Mouse (Mus musculus): Measurements from ENCODE around the gene Galnt9. TPM values are rescaled to one million over a fixed set of nuclear protein-coding genes. Genes with fewer than 3 reads are reported as not detected.
A peak's percentile ranks its signal among the peaks of the same experiment; 100 is the strongest.

The Galnt9 gene
- polyA plus RNA-seq, 1 experiment from 2014 or later = 14.1 TPM

GRCm38 (mm10) chr5:110609868-110610267, 65.7 kb downstream of the Galnt9 start:
- no peak overlapping the region for H3K9ac ChIP-seq (replicated peaks)
- H3K4me2 ChIP-seq (replicated peaks) = no peak overlapping the region
- H3K4me3 ChIP-seq (replicated peaks) = no peak overlapping the region
- H3K36me3 ChIP-seq = no peaks in the 10 kb centered on the region; the same call in 1 of the 2 replicates
- no peak for ATAC-seq
- no peaks in the 10 kb centered on the region for H3K27me3 ChIP-seq
- no peaks in the 10 kb centered on the region for H3K9me3 ChIP-seq
- H3K4me1 ChIP-seq (replicated peaks) = 0 out of 2 replicates have a peak, but pooled peaks cover 3% of the 10 kb centered on the region
- WGBS = 89% methylated on average over 5 of the region's 5 CpGs
- H3K27ac ChIP-seq = no peak overlapping the region

- ATAC-seq = no peak
- Histone ChIP-seq H3K36me3 (no peaks in the 10 kb centered on the region; the same call in 1 of the 2 replicates), H3K27ac (no peak overlapping the region), H3K4me2 (replicated peaks) (no peak overlapping the region), H3K9ac (replicated peaks) (no peak overlapping the region), H3K4me3 (replicated peaks) (no peak overlapping the region), H3K4me1 (replicated peaks) (0 out of 2 replicates have a peak, but pooled peaks cover 3% of the 10 kb centered on the region), H3K9me3 (no peaks in the 10 kb centered on the region), H3K27me3 (no peaks in the 10 kb centered on the region)
- WGBS = 86% methylated on average over 7 of the region's 7 CpGs
These were observed 66.3 kb downstream of the Galnt9 start for GRCm38 (mm10) chr5:110610484-110610883.

GRCm38 (mm10) chr5:110611435-110612158, 67.4 kb downstream of the Galnt9 start:
- no peak overlapping the region for H3K4me2 ChIP-seq (replicated peaks)
- H3K4me3 ChIP-seq (replicated peaks) = no peak overlapping the region
- no peaks in the 10 kb centered on the region; the same call in 1 of the 2 replicates for H3K36me3 ChIP-seq
- no peaks in the 10 kb centered on the region for H3K27me3 ChIP-seq
- no peak for ATAC-seq
- H3K4me1 ChIP-seq (replicated peaks) = 0 out of 2 replicates have a peak, but pooled peaks cover 3% of the 10 kb centered on the region
- WGBS = 81% methylated on average over 5 of the region's 5 CpGs
- H3K27ac ChIP-seq = no peak overlapping the region
- H3K9ac ChIP-seq (replicated peaks) = 0 out of 2 replicates have a peak overlapping the region, but pooled peaks have one; percentile 10
- no peaks in the 10 kb centered on the region for H3K9me3 ChIP-seq

- Histone ChIP-seq H3K9me3 (no peaks in the 10 kb centered on the region), H3K27me3 (no peaks in the 10 kb centered on the region), H3K4me1 (replicated peaks) (no peaks in the 10 kb centered on the region), H3K9ac (replicated peaks) (no peak overlapping the region), H3K27ac (no peak overlapping the region), H3K36me3 (peaks cover 8% of the 10 kb centered on the region; the same call in 1 of the 2 replicates), H3K4me3 (replicated peaks) (no peak overlapping the region), H3K4me2 (replicated peaks) (no peak overlapping the region)
- 91% methylated on average over 6 of the region's 6 CpGs for WGBS
- no peak for ATAC-seq
These were observed 75.1 kb downstream of the Galnt9 start for GRCm38 (mm10) chr5:110619226-110619625.

- H3K36me3 ChIP-seq = 0 out of 2 replicates have a peak, but pooled peaks cover under 1% of the 10 kb centered on the region
- H3K27ac ChIP-seq = no peak overlapping the region
- H3K9me3 ChIP-seq = no peaks in the 10 kb centered on the region
- 88% methylated on average over 2 of the region's 2 CpGs for WGBS
- no peak for ATAC-seq
- H3K4me1 ChIP-seq (replicated peaks) = 0 out of 2 replicates have a peak, but pooled peaks cover 6% of the 10 kb centered on the region
- H3K4me3 ChIP-seq (replicated peaks) = no peak overlapping the region
- H3K9ac ChIP-seq (replicated peaks) = no peak overlapping the region
- no peaks in the 10 kb centered on the region for H3K27me3 ChIP-seq
- H3K4me2 ChIP-seq (replicated peaks) = no peak overlapping the region
These were observed 80.2 kb downstream of the Galnt9 start for GRCm38 (mm10) chr5:110624319-110624718.

GRCm38 (mm10) chr5:110627351-110627750, 83.2 kb downstream of the Galnt9 start:
- no peak overlapping the region for H3K4me2 ChIP-seq (replicated peaks)
- 0 out of 2 replicates have a peak, but pooled peaks cover 6% of the 10 kb centered on the region for H3K4me1 ChIP-seq (replicated peaks)
- H3K4me3 ChIP-seq (replicated peaks) = no peak overlapping the region
- H3K9ac ChIP-seq (replicated peaks) = no peak overlapping the region
- no peak for ATAC-seq
- no peaks in the 10 kb centered on the region for H3K9me3 ChIP-seq
- H3K27ac ChIP-seq = no peak overlapping the region
- 80% methylated on average over 10 of the region's 10 CpGs for WGBS
- H3K27me3 ChIP-seq = no peaks in the 10 kb centered on the region
- H3K36me3 ChIP-seq = no peaks in the 10 kb centered on the region

GRCm38 (mm10) chr5:110628156-110628555, 84.0 kb downstream of the Galnt9 start:
- H3K4me2 ChIP-seq (replicated peaks) = 0 out of 2 replicates have a peak overlapping the region, but pooled peaks have one; percentile 7
- H3K27ac ChIP-seq = no peak overlapping the region
- 0 out of 2 replicates have a peak, but pooled peaks cover 6% of the 10 kb centered on the region for H3K4me1 ChIP-seq (replicated peaks)
- ATAC-seq = peak; percentile 17; the same call in 1 of the 2 replicates
- 24% methylated on average over 19 of the region's 19 CpGs for WGBS
- no peaks in the 10 kb centered on the region for H3K9me3 ChIP-seq
- H3K36me3 ChIP-seq = no peaks in the 10 kb centered on the region
- no peaks in the 10 kb centered on the region for H3K27me3 ChIP-seq
- no peak overlapping the region; the same call in 1 of the 2 replicates for H3K9ac ChIP-seq (replicated peaks)
- H3K4me3 ChIP-seq (replicated peaks) = no peak overlapping the region

GRCm38 (mm10) chr5:110629525-110630120, 85.5 kb downstream of the Galnt9 start:
- Histone ChIP-seq H3K27me3 (no peaks in the 10 kb centered on the region), H3K4me1 (replicated peaks) (0 out of 2 replicates have a peak, but pooled peaks cover 6% of the 10 kb centered on the region), H3K9ac (replicated peaks) (no peak overlapping the region), H3K36me3 (no peaks in the 10 kb centered on the region), H3K27ac (no peak overlapping the region), H3K4me2 (replicated peaks) (no peak overlapping the region), H3K4me3 (replicated peaks) (no peak overlapping the region), H3K9me3 (no peaks in the 10 kb centered on the region)
- 91% methylated on average over 2 of the region's 2 CpGs for WGBS
- ATAC-seq = no peak

- H3K9ac ChIP-seq (replicated peaks) = no peak overlapping the region
- H3K4me3 ChIP-seq (replicated peaks) = no peak overlapping the region
- H3K27ac ChIP-seq = no peak overlapping the region
- no peaks in the 10 kb centered on the region for H3K27me3 ChIP-seq
- WGBS = 42% methylated on average over 6 of the region's 6 CpGs
- H3K36me3 ChIP-seq = no peaks in the 10 kb centered on the region
- peak; percentile 69; the same call in 1 of the 2 replicates for ATAC-seq
- H3K9me3 ChIP-seq = no peaks in the 10 kb centered on the region
- H3K4me1 ChIP-seq (replicated peaks) = no peaks in the 10 kb centered on the region
- H3K4me2 ChIP-seq (replicated peaks) = no peak overlapping the region
These were observed 92.0 kb downstream of the Galnt9 start for GRCm38 (mm10) chr5:110635951-110636707.

GRCm38 (mm10) chr5:110638306-110639074, 94.3 kb downstream of the Galnt9 start:
- no peaks in the 10 kb centered on the region for H3K4me1 ChIP-seq (replicated peaks)
- H3K27ac ChIP-seq = no peak overlapping the region
- ATAC-seq = no peak
- no peak overlapping the region for H3K9ac ChIP-seq (replicated peaks)
- no peaks in the 10 kb centered on the region for H3K36me3 ChIP-seq
- no peaks in the 10 kb centered on the region for H3K9me3 ChIP-seq
- no peak overlapping the region for H3K4me2 ChIP-seq (replicated peaks)
- H3K4me3 ChIP-seq (replicated peaks) = no peak overlapping the region
- no peaks in the 10 kb centered on the region for H3K27me3 ChIP-seq
- WGBS = 86% methylated on average over 7 of the region's 7 CpGs

GRCm38 (mm10) chr5:110639459-110639858, 95.3 kb downstream of the Galnt9 start:
- no peak overlapping the region for H3K4me3 ChIP-seq (replicated peaks)
- H3K4me1 ChIP-seq (replicated peaks) = no peaks in the 10 kb centered on the region
- no peaks in the 10 kb centered on the region for H3K9me3 ChIP-seq
- H3K4me2 ChIP-seq (replicated peaks) = 0 out of 2 replicates have a peak overlapping the region, but pooled peaks have one; percentile 19
- no peak overlapping the region for H3K27ac ChIP-seq
- no peaks in the 10 kb centered on the region for H3K36me3 ChIP-seq
- H3K27me3 ChIP-seq = no peaks in the 10 kb centered on the region
- H3K9ac ChIP-seq (replicated peaks) = no peak overlapping the region
- WGBS = 28% methylated on average over 12 of the region's 12 CpGs
- no peak for ATAC-seq

Data from midbrain, embryonic 13.5 days (tissue).